In the genomic region with DNA sequence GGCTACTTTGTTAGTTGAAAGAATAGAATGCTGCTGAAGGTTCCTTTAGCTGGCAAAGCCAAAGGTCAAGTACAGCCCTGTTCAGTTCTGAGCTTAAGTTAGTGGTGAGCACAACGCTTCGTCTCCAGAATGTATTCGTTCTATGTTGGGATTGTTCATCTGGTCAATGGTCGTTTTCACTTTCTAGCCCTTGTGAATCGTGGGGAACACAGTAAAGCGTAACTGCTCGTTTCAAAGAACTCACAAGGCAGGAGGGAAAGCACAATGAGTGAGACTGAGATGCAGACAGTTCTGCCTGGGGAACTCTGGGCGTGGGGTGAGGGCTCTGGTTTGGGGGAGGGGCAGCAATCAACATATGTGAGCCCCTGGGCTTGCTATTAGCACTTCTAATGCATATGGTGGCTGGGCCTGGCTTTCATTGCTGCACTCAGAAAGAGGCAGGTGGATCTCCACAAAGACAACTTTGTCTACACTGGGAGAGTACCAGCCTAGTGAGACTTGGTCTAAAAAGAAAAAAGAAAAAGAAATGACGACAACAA, we compare ENCODE assay signal across 21 mouse cellular contexts.
DNase-seq lines count a peak whose midpoint lies in the region; ATAC-seq and TF ChIP-seq lines count a peak whose summit lies in the region.
"Had no signal": no experiment of that assay in that cellular context is flagged by ENCODE, and none has a peak within 500 bp of the region (broad histone marks: within the 10 kb centered on the region; RNA-seq: fewer than 3 reads in every experiment).

No protein-coding gene starts in this region.

- no peak overlapping the region for H3K9ac ChIP-seq in forebrain, embryonic 15.5 days (replicated peaks)
- H3K9ac ChIP-seq in midbrain, embryonic 12.5 days (replicated peaks), result no peak overlapping the region
- no peak overlapping the region for H3K9ac ChIP-seq in midbrain, postnatal 0 days (replicated peaks; ENCODE audit: low read length, poor library complexity, severe bottlenecking)
- H3K9ac ChIP-seq: forebrain, embryonic 13.5 days; heart, embryonic 15.5 days had no signal

- DNase-seq in forebrain, embryonic 10.5 days (ENCODE audit: extremely low spot score, low spot score), result no peak
- no peak for DNase-seq in midbrain, postnatal 0 days (ENCODE audit: low spot score)
- DNase-seq in embryo, embryonic 10.5 days (ENCODE audit: low spot score), result peak; percentile 51
- no peak for DNase-seq in frontal cortex, postnatal 14 days (ENCODE audit: low spot score in 2 of 2)
- no peak for DNase-seq in natural killer cell, adult 2 months (ENCODE audit: low spot score in 2 of 2)
- DNase-seq: adrenal gland, postnatal 10 days; cerebellum, adult 11 months; cerebellum, postnatal 10 days; gastrocnemius, postnatal 36 days; kidney, adult 11 months; layer of hippocampus, postnatal 36 days; liver; thymus, postnatal 14 days had no signal

- H3K27ac ChIP-seq in forebrain, embryonic 10.5 days, result 0 out of 2 replicates have a peak overlapping the region, but pooled peaks have one; percentile 21
- H3K27ac ChIP-seq in forebrain, embryonic 15.5 days (replicated peaks), result no peak overlapping the region
- H3K27ac ChIP-seq in midbrain, embryonic 12.5 days (replicated peaks), result peak overlapping the region; percentile 39; the same call in 1 of the 2 replicates
- H3K27ac ChIP-seq in midbrain, postnatal 0 days (ENCODE audit: low read depth, low read length), result no peak overlapping the region
- H3K27ac ChIP-seq: forebrain, embryonic 13.5 days; heart, embryonic 15.5 days; kidney, postnatal 0 days; layer of hippocampus, adult 2 months had no signal

- no peaks in the 10 kb centered on the region for H3K9me3 ChIP-seq in forebrain, embryonic 10.5 days
- no peaks in the 10 kb centered on the region for H3K9me3 ChIP-seq in forebrain, embryonic 15.5 days
- no peaks in the 10 kb centered on the region for H3K9me3 ChIP-seq in midbrain, embryonic 12.5 days
- no peaks in the 10 kb centered on the region for H3K9me3 ChIP-seq in midbrain, postnatal 0 days (ENCODE audit: low read length)
- H3K9me3 ChIP-seq: forebrain, embryonic 13.5 days; heart, embryonic 15.5 days had no signal

- H3K4me1 ChIP-seq in forebrain, embryonic 10.5 days, result peaks cover 40% of the 10 kb centered on the region
- H3K4me1 ChIP-seq in forebrain, embryonic 15.5 days, result peaks cover 19% of the 10 kb centered on the region
- H3K4me1 ChIP-seq in midbrain, embryonic 12.5 days, result peaks cover 28% of the 10 kb centered on the region
- H3K4me1 ChIP-seq in midbrain, postnatal 0 days (ENCODE audit: insufficient read depth, low read length), result peaks cover 6% of the 10 kb centered on the region

- 39% methylated on average over 9 of the region's 9 CpGs for WGBS in forebrain, embryonic 10.5 days
- WGBS in forebrain, embryonic 15.5 days, result 31% methylated on average over 9 of the region's 9 CpGs
- whole genome bisulfite sequencing in midbrain, embryonic 12.5 days, result 29% methylated on average over 9 of the region's 9 CpGs
- 36% methylated on average over 9 of the region's 9 CpGs for WGBS in midbrain, postnatal 0 days

- H3K36me3 ChIP-seq in forebrain, embryonic 10.5 days (replicated peaks), result no peaks in the 10 kb centered on the region
- no peaks in the 10 kb centered on the region for H3K36me3 ChIP-seq in forebrain, embryonic 15.5 days
- H3K36me3 ChIP-seq in midbrain, embryonic 12.5 days, result no peaks in the 10 kb centered on the region
- H3K36me3 ChIP-seq in midbrain, postnatal 0 days (ENCODE audit: insufficient read depth, low read length), result no peaks in the 10 kb centered on the region
- H3K36me3 ChIP-seq: heart, embryonic 15.5 days had no signal

- no peak overlapping the region for H3K4me3 ChIP-seq in forebrain, embryonic 10.5 days
- no peak overlapping the region for H3K4me3 ChIP-seq in forebrain, embryonic 15.5 days
- no peak overlapping the region for H3K4me3 ChIP-seq in midbrain, embryonic 12.5 days
- no peak overlapping the region for H3K4me3 ChIP-seq in midbrain, postnatal 0 days (ENCODE audit: low read depth, low read length)
- H3K4me3 ChIP-seq: forebrain, embryonic 13.5 days; heart, embryonic 15.5 days; layer of hippocampus, adult 2 months had no signal

- ATAC-seq in forebrain, embryonic 15.5 days (replicated peaks), result no peak
- ATAC-seq in midbrain, embryonic 12.5 days (ENCODE audit: low FRiP score, low read depth), result peak; percentile 47; the same call in 1 of the 2 replicates
- no peak for ATAC-seq in midbrain, postnatal 0 days (ENCODE audit: low FRiP score)
- ATAC-seq: activated CD4-positive, CD25-positive, alpha-beta regulatory T cell, adult 4 months; forebrain, embryonic 13.5 days; lung, postnatal 0 days had no signal

- H3K27me3 ChIP-seq in forebrain, embryonic 10.5 days (ENCODE audit: poor library complexity, severe bottlenecking), result no peaks in the 10 kb centered on the region
- H3K27me3 ChIP-seq in forebrain, embryonic 15.5 days, result no peaks in the 10 kb centered on the region
- H3K27me3 ChIP-seq in midbrain, embryonic 12.5 days, result no peaks in the 10 kb centered on the region; the same call in 1 of the 2 replicates
- H3K27me3 ChIP-seq in midbrain, postnatal 0 days (ENCODE audit: insufficient read depth, low read length), result no peaks in the 10 kb centered on the region
- H3K27me3 ChIP-seq: forebrain, embryonic 13.5 days; heart, embryonic 15.5 days had no signal

- no peak for TF ChIP-seq CTCF in midbrain, postnatal 0 days (IDR thresholded peaks at IDR 0.05)

- H3K4me2 ChIP-seq in forebrain, embryonic 15.5 days (replicated peaks), result no peak overlapping the region
- H3K4me2 ChIP-seq in midbrain, embryonic 12.5 days (replicated peaks), result no peak overlapping the region
- H3K4me2 ChIP-seq in midbrain, postnatal 0 days (ENCODE audit: low read depth, low read length, poor library complexity, severe bottlenecking), result no peak overlapping the region
- H3K4me2 ChIP-seq: forebrain, embryonic 13.5 days; heart, embryonic 15.5 days had no signal

Comparison
In these comparisons a context has a peak if more than half of its experiments do, and no peak if none do; other contexts are left out.
1. H3K27ac ChIP-seq: peak in forebrain, embryonic 10.5 days (single experiment) and midbrain, embryonic 12.5 days (single experiment); none in forebrain, embryonic 15.5 days (single experiment) and midbrain, postnatal 0 days (single experiment).